Mouse (Mus musculus) CH12.LX (cell line): ENCODE results near the gene Pa2g4. TPM values are rescaled to one million over a fixed set of nuclear protein-coding genes. Genes with fewer than 3 reads are reported as not detected.

Experiments used
- DNase-seq: peaks from one replicate; pipeline ENCODE4 v3.0.0-alpha.2; 2013; ENCODE audit errors: extremely low read depth
- H3K27ac ChIP-seq: 2 replicates; pipeline ENCODE4 v1.5.1; 2012; ENCODE audit warnings: low read depth, mild to moderate bottlenecking, control low read depth, moderate library complexity; ENCODE audit not compliant: insufficient read depth
- H3K27me3 ChIP-seq: replicated peaks from 2 replicates; pipeline ENCODE3; 2012; ENCODE audit warnings: inconsistent platforms
- H3K36me3 ChIP-seq, 2 experiments: replicated peaks in 1 of 2; 2 replicates each; pipeline versions ENCODE3 to v1.6.1; 2012; ENCODE audit warnings: inconsistent platforms in 1 of 2, low read length in 1 of 2, mild to moderate bottlenecking in 1 of 2, mixed read lengths in 1 of 2, moderate library complexity in 1 of 2; ENCODE audit not compliant: control insufficient read depth in 1 of 2, insufficient read depth in 1 of 2
- H3K4me1 ChIP-seq, 2 experiments: 2 replicates each; pipeline ENCODE4 v1.6.1; 2012; ENCODE audit warnings: inconsistent platforms in 1 of 2, moderate library complexity in 1 of 2; ENCODE audit not compliant: insufficient read depth in 2 of 2, control insufficient read depth in 1 of 2
- H3K4me2 ChIP-seq: 2 replicates; pipeline ENCODE4 v1.6.1; 2012; ENCODE audit warnings: low read depth, mild to moderate bottlenecking, control low read depth; ENCODE audit not compliant: poor library complexity, insufficient read depth, severe bottlenecking
- H3K4me3 ChIP-seq, 3 experiments: fragments of 150-350 bp in 1 of 3; sonication (generic) in 1 of 3; replicated peaks in 1 of 3; 2 replicates each; pipeline versions ENCODE3 to v1.5.1; 2011 to 2012; ENCODE audit warnings: low read depth in 2 of 3, low read length in 2 of 3, mild to moderate bottlenecking in 2 of 3, moderate library complexity in 2 of 3, control low read depth in 1 of 3, improper control_type of control experiment in 1 of 3, inconsistent platforms in 1 of 3, mixed read lengths in 1 of 3; ENCODE audit not compliant: poor library complexity in 1 of 3
- H3K79me2 ChIP-seq: replicated peaks from 2 replicates; pipeline ENCODE4 v1.6.1; 2012; ENCODE audit warnings: mild to moderate bottlenecking, moderate library complexity; ENCODE audit not compliant: control insufficient read depth, poor library complexity, insufficient read depth, severe bottlenecking; ENCODE audit errors: extremely low read depth
- H3K9ac ChIP-seq: 2 replicates; pipeline ENCODE4 v1.6.1; 2012; ENCODE audit warnings: low read depth, mild to moderate bottlenecking, control low read depth, moderate library complexity; ENCODE audit not compliant: insufficient read depth
- H3K9me3 ChIP-seq: replicated peaks from 2 replicates; pipeline ENCODE3; 2012; ENCODE audit warnings: low read length, inconsistent platforms, mixed read lengths
- BHLHE40 ChIP-seq: IDR thresholded peaks from 2 replicates; pipeline ENCODE4 v1.6.1; 2011; ENCODE audit warnings: mild to moderate bottlenecking, low read depth, low read length, improper control_type of control experiment
- CHD1 ChIP-seq: IDR thresholded peaks from 2 replicates; pipeline ENCODE4 v1.6.1; 2012; ENCODE audit warnings: low read depth, low read length, improper control_type of control experiment, inconsistent platforms
- CHD2 ChIP-seq: IDR thresholded peaks from 2 replicates; pipeline ENCODE4 v1.6.1; 2011; ENCODE audit warnings: low read length, improper control_type of control experiment
- CTCF ChIP-seq, 2 experiments: IDR thresholded peaks in 1 of 2; conservative IDR thresholded peaks in 1 of 2; 2 replicates each; pipeline ENCODE4 v1.5.1; 2011 to 2012; ENCODE audit warnings: low read depth in 2 of 2, low read length in 2 of 2, improper control_type of control experiment in 1 of 2, inconsistent platforms in 1 of 2, mild to moderate bottlenecking in 1 of 2, moderate library complexity in 1 of 2
- E2F4 ChIP-seq: IDR thresholded peaks from 2 replicates; pipeline ENCODE4 v1.6.1; 2011; ENCODE audit warnings: low read depth, low read length, improper control_type of control experiment; ENCODE audit not compliant: insufficient replicate concordance
- ELF1 ChIP-seq: IDR thresholded peaks from 2 replicates; pipeline ENCODE4 v1.6.1; 2014; ENCODE audit warnings: low read depth, mild to moderate bottlenecking, inconsistent platforms, low read length, improper control_type of control experiment
- EP300 ChIP-seq: IDR thresholded peaks from 2 replicates; pipeline ENCODE4 v1.6.1; 2011; ENCODE audit warnings: low read length, improper control_type of control experiment
- ETS1 ChIP-seq: conservative IDR thresholded peaks from 2 replicates; pipeline ENCODE4 v1.6.1; 2012; ENCODE audit warnings: low read depth, mild to moderate bottlenecking, inconsistent platforms, low read length, improper control_type of control experiment, moderate library complexity
- GABPA ChIP-seq: IDR thresholded peaks from 2 replicates; pipeline ENCODE4 v1.6.1; 2012; ENCODE audit warnings: low read depth, low read length, improper control_type of control experiment, inconsistent platforms; ENCODE audit not compliant: insufficient replicate concordance
- HCFC1 ChIP-seq: IDR thresholded peaks from 2 replicates; pipeline ENCODE4 v1.6.1; 2012; ENCODE audit warnings: low read depth, mild to moderate bottlenecking, inconsistent platforms, low read length, improper control_type of control experiment
- IRF4 ChIP-seq: IDR thresholded peaks from 2 replicates; pipeline ENCODE4 v1.6.1; 2014; ENCODE audit warnings: low read depth, mild to moderate bottlenecking, inconsistent platforms, low read length, improper control_type of control experiment
- JUN ChIP-seq: IDR thresholded peaks from 2 replicates; pipeline ENCODE4 v1.6.1; 2011; ENCODE audit warnings: low read depth, mild to moderate bottlenecking, low read length, improper control_type of control experiment, moderate library complexity; ENCODE audit not compliant: insufficient read depth
- JUND ChIP-seq: conservative IDR thresholded peaks from 2 replicates; pipeline ENCODE4 v1.6.1; 2011; ENCODE audit warnings: low read depth, low read length, improper control_type of control experiment
- KAT2A ChIP-seq: IDR thresholded peaks from 2 replicates; pipeline ENCODE4 v1.6.1; 2012; ENCODE audit warnings: low read length, improper control_type of control experiment, inconsistent platforms; ENCODE audit not compliant: insufficient replicate concordance
- MAFK ChIP-seq: IDR thresholded peaks from 2 replicates; pipeline ENCODE4 v1.6.1; 2011; ENCODE audit warnings: low read length, improper control_type of control experiment; ENCODE audit not compliant: insufficient replicate concordance
- MAX ChIP-seq: IDR thresholded peaks from 2 replicates; pipeline ENCODE4 v1.6.1; 2011; ENCODE audit warnings: low read length, improper control_type of control experiment
- MAZ ChIP-seq: IDR thresholded peaks from 2 replicates; pipeline ENCODE4 v1.6.1; 2012; ENCODE audit warnings: low read depth, mild to moderate bottlenecking, inconsistent platforms, low read length, improper control_type of control experiment, moderate library complexity
- MEF2A ChIP-seq: IDR thresholded peaks from 2 replicates; pipeline ENCODE4 v1.6.1; 2014; ENCODE audit warnings: low read depth, mild to moderate bottlenecking, inconsistent platforms, low read length, improper control_type of control experiment, borderline replicate concordance
- MXI1 ChIP-seq: IDR thresholded peaks from 2 replicates; pipeline ENCODE4 v1.6.1; 2011; ENCODE audit warnings: mild to moderate bottlenecking, low read depth, low read length, improper control_type of control experiment
- MYC ChIP-seq: IDR thresholded peaks from 2 replicates; pipeline ENCODE4 v1.6.1; 2011; ENCODE audit warnings: low read depth, mild to moderate bottlenecking, improper control_type of control experiment, low read length
- NELFE ChIP-seq: IDR thresholded peaks from 2 replicates; pipeline ENCODE4 v1.6.1; 2011; ENCODE audit warnings: low read depth, low read length, improper control_type of control experiment
- NRF1 ChIP-seq: IDR thresholded peaks from 2 replicates; pipeline ENCODE4 v1.6.1; 2014; ENCODE audit warnings: low read depth, mild to moderate bottlenecking, inconsistent platforms, low read length, improper control_type of control experiment, moderate library complexity
- PAX5 ChIP-seq: IDR thresholded peaks from 2 replicates; pipeline ENCODE4 v1.6.1; 2012; ENCODE audit warnings: low read length, inconsistent platforms, mixed read lengths
- POLR2A ChIP-seq: IDR thresholded peaks from 2 replicates; pipeline ENCODE4 v1.6.1; 2011; ENCODE audit warnings: low read depth, mild to moderate bottlenecking, improper control_type of control experiment, low read length
- POLR2AphosphoS2 ChIP-seq: IDR thresholded peaks from 2 replicates; pipeline ENCODE4 v1.6.1; 2011; ENCODE audit warnings: low read depth, low read length, improper control_type of control experiment
- RAD21 ChIP-seq: IDR thresholded peaks from 2 replicates; pipeline ENCODE4 v1.6.1; 2011; ENCODE audit warnings: low read depth, mild to moderate bottlenecking, low read length, improper control_type of control experiment, moderate library complexity
- RCOR1 ChIP-seq: conservative IDR thresholded peaks from 2 replicates; pipeline ENCODE4 v1.6.1; 2012; ENCODE audit warnings: low read depth, mild to moderate bottlenecking, inconsistent platforms, low read length, improper control_type of control experiment
- SIN3A ChIP-seq: IDR thresholded peaks from 2 replicates; pipeline ENCODE4 v1.6.1; 2012; ENCODE audit warnings: low read length, improper control_type of control experiment, inconsistent platforms
- SMC3 ChIP-seq: IDR thresholded peaks from 2 replicates; pipeline ENCODE4 v1.6.1; 2011; ENCODE audit warnings: low read depth, low read length, improper control_type of control experiment
- TBP ChIP-seq: conservative IDR thresholded peaks from 2 replicates; pipeline ENCODE4 v1.6.1; 2011; ENCODE audit warnings: low read depth, low read length, improper control_type of control experiment
- TCF12 ChIP-seq: IDR thresholded peaks from 2 replicates; pipeline ENCODE4 v1.6.1; 2014; ENCODE audit warnings: low read depth, mild to moderate bottlenecking, inconsistent platforms, low read length, improper control_type of control experiment
- UBTF ChIP-seq: IDR thresholded peaks from 2 replicates; pipeline ENCODE4 v1.6.1; 2012; ENCODE audit warnings: low read depth, mild to moderate bottlenecking, inconsistent platforms, low read length, improper control_type of control experiment, moderate library complexity
- USF1 ChIP-seq: IDR thresholded peaks from 2 replicates; pipeline ENCODE4 v1.6.1; 2014; ENCODE audit warnings: low read depth, mild to moderate bottlenecking, inconsistent platforms, low read length, improper control_type of control experiment
- USF2 ChIP-seq: conservative IDR thresholded peaks from 2 replicates; pipeline ENCODE4 v1.6.1; 2011; ENCODE audit warnings: low read depth, low read length, improper control_type of control experiment
- ZC3H11A ChIP-seq: IDR thresholded peaks from 2 replicates; pipeline ENCODE4 v1.6.1; 2012; ENCODE audit warnings: low read depth, mild to moderate bottlenecking, inconsistent platforms, low read length, improper control_type of control experiment
- ZKSCAN1 ChIP-seq: IDR thresholded peaks from 2 replicates; pipeline ENCODE4 v1.6.1; 2012; ENCODE audit warnings: low read depth, inconsistent platforms, low read length, improper control_type of control experiment, borderline replicate concordance
- ZMIZ1 ChIP-seq: IDR thresholded peaks from 2 replicates; pipeline ENCODE4 v1.6.1; 2012; ENCODE audit warnings: low read depth, mild to moderate bottlenecking, inconsistent platforms, low read length, improper control_type of control experiment
- ZNF384 ChIP-seq: IDR thresholded peaks from 2 replicates; pipeline ENCODE4 v1.6.1; 2012; ENCODE audit warnings: low read depth, low read length, improper control_type of control experiment, inconsistent platforms
- dilution Hi-C: fragments of 300-500 bp; cut with MboI; formaldehyde crosslinking; loops from 2 replicates; pipeline ENCODE4 v1.14.3; 2020; ENCODE audit warnings: low sequenced_read_pairs; ENCODE audit not compliant: extremely low pct_unique_long_range_greater_than_20kb, extremely low pct_ligation_motif_present
- in situ Hi-C: fragments of 300-500 bp; cut with MboI; formaldehyde crosslinking; loops from 3 replicates; pipeline ENCODE4 v1.14.3; 2019; ENCODE audit warnings: low sequenced_read_pairs, low pct_ligation_motif_present, low pct_unique_long_range_greater_than_20kb, mixed read lengths
- polyA plus RNA-seq: library from polyadenylated mRNA; unstranded; fragments of >175 nt; gene quantifications from 2 replicates; pipeline ENCODE4 v1.2.1, GENCODE M21; 2012; ENCODE audit warnings: low read depth; ENCODE audit not compliant: insufficient read length
- total RNA-seq, 2 experiments: library from RNA; depleted of rRNA; stranded (reverse); fragments of 300-350 nt in 1 of 2; fragments of >200 nt in 1 of 2; gene quantifications; 2 replicates each; pipeline ENCODE4 v1.2.3; 2012 to 2014

Pa2g4 gene
- total and polyA plus RNA-seq, 3 experiments: 129 to 550 (median 133) TPM

DNA sequence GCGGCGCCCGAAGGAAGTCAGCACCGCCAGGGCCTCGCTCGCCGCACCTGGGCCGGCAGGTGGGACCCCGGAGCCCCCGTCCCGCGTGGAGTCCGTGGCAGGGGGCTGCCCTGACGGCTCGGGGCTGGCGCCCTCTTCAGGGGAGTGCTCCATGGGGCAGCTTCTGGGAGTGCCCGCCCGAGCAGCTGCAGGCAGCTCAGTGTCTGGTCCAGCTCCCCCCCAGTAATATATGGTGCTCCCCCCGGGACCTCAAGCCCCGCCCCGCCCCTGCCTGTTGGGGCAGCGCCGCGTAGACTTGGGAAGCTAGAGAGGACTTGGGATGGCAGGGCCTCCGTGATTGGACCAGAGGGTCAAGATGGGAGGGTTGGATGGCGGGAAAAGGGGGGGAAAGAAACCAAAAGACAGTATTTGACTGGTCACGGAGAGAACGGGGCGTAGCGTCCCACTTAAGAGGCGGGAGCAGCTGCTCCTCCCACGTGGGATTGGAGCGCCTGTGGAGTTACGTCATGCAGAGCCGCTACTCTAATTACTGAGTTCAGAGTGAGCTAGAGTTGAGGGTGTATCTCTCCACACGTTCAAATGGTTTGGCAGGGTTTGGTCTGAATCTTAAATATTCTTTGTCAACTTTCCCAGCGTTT lies 40.0 kb downstream of the Pa2g4 start, which contains the start of gene Esyt1:
Gene Esyt1, minus strand, starts transcription at position 201 of the 638 bp plus-strand sequence.
- Histone ChIP-seq H3K9ac (peak within 1 kb of the TSS; percentile 71), H3K4me3 (peak within 1 kb of the TSS; percentile 86 to 92 (median 86)), H3K9me3 (no peaks in the 10 kb centered on the region), H3K36me3 (peaks cover 18 to 22% of the 10 kb centered on the region in 2 experiments), H3K27ac (peak within 1 kb of the TSS; percentile 51), H3K79me2 (no peaks in the 10 kb centered on the region), H3K27me3 (no peaks in the 10 kb centered on the region), H3K4me1 (peaks cover 0 to 21% of the 10 kb centered on the region in 2 experiments; a peak in 2 of 4 replicates), H3K4me2 (peak within 1 kb of the TSS; percentile 81)
- peak; percentile 91 for TF ChIP-seq TBP
- no peak; the same call in 1 of the 2 replicates for TF ChIP-seq SIN3A
- peak; percentile 83 for TF ChIP-seq ZMIZ1
- TF ChIP-seq EP300: no peak
- peak; percentile 72 for TF ChIP-seq JUN
- peak; percentile 52 for TF ChIP-seq HCFC1
- TF ChIP-seq ZKSCAN1: no peak
- TF ChIP-seq NRF1: no peak
- TF ChIP-seq TCF12: peak; percentile 60
- peak; percentile 73 for TF ChIP-seq JUND
- TF ChIP-seq CTCF (conservative IDR thresholded peaks at IDR 0.05 in 1 of 2, IDR thresholded peaks at IDR 0.05 in 1 of 2; ENCODE audit: low read depth in 2 of 2, low read length in 2 of 2): peak in 1 of 2 experiments; percentile 52; a peak in 2 of 4 replicates
- TF ChIP-seq RAD21: no peak
- TF ChIP-seq CHD2: peak; percentile 59; the same call in 1 of the 2 replicates
- TF ChIP-seq ETS1: peak; percentile 44; the same call in 1 of the 2 replicates
- TF ChIP-seq ZNF384: no peak
- no peak for TF ChIP-seq BHLHE40
- peak; percentile 31; the same call in 1 of the 2 replicates for TF ChIP-seq IRF4
- no peak for TF ChIP-seq CHD1
- peak; percentile 54; the same call in 1 of the 2 replicates for TF ChIP-seq POLR2AphosphoS2
- TF ChIP-seq E2F4: peak; percentile 94; the same call in 1 of the 2 replicates
- TF ChIP-seq MAZ: peak; percentile 71
- peak; percentile 87 for TF ChIP-seq MYC
- no peak for TF ChIP-seq SMC3
- TF ChIP-seq MAX: peak; percentile 91; the same call in 1 of the 2 replicates
- TF ChIP-seq RCOR1: no peak
- TF ChIP-seq PAX5: no peak
- TF ChIP-seq ELF1: 0 out of 2 replicates have a peak, but pooled peaks have one; percentile 38
- no peak for TF ChIP-seq MEF2A
- TF ChIP-seq NELFE: peak; percentile 63
- no peak for TF ChIP-seq ZC3H11A
- no peak for TF ChIP-seq MAFK
- no peak for TF ChIP-seq USF2
- TF ChIP-seq USF1: peak; percentile 40
- TF ChIP-seq UBTF: no peak
- TF ChIP-seq MXI1: no peak; the same call in 1 of the 2 replicates
- TF ChIP-seq KAT2A: no peak
- peak; percentile 89 for TF ChIP-seq POLR2A
- TF ChIP-seq GABPA: no peak
- in situ Hi-C loops (no loop called here), dilution Hi-C loops (no loop called here)
- DNase-seq: peak; percentile 99
